Mouse (Mus musculus): ENCODE data around the gene Mfsd14a. TPM values are rescaled to one million over a fixed set of nuclear protein-coding genes. Genes with fewer than 3 reads are reported as not detected.
"Not testable (repeated sequence)": the region's sequence is repeated elsewhere in the genome, so short reads cannot be mapped to it uniquely, and the experiment has no call there.

Mfsd14a gene
- polyA plus RNA-seq, 1 experiment, result 28.6 TPM

- 96% methylated on average over 4 of the region's 4 CpGs for WGBS
- Histone ChIP-seq H3K4me1 (replicated peaks; ENCODE audit: control insufficient read depth, insufficient read depth, low read length) (no peaks in the 10 kb centered on the region), H3K36me3 (ENCODE audit: control insufficient read depth, insufficient read depth, low read length) (no peaks in the 10 kb centered on the region), H3K27me3 (ENCODE audit: control insufficient read depth, insufficient read depth, low read length) (no peaks in the 10 kb centered on the region), H3K27ac (ENCODE audit: control insufficient read depth, insufficient read depth, low read length) (no peak overlapping the region), H3K4me3 (ENCODE audit: control insufficient read depth, insufficient read depth, low read length) (no peak overlapping the region)
- no peak for TF ChIP-seq POLR2A (IDR thresholded peaks at IDR 0.05; ENCODE audit: control insufficient read depth, extremely low read depth, insufficient read depth, low read length, poor library complexity)
- TF ChIP-seq CTCF (IDR thresholded peaks at IDR 0.05; ENCODE audit: borderline replicate concordance, control insufficient read depth, extremely low read depth, insufficient read depth, low read length, poor library complexity), result no peak
- DNase-seq, result no peak
These were observed 39.1 kb upstream of the Mfsd14a start for GRCm38 (mm10) chr3:116701601-116702000.

- H3K4me3 ChIP-seq (ENCODE audit: control insufficient read depth, insufficient read depth, low read length), result no peak overlapping the region
- H3K36me3 ChIP-seq (ENCODE audit: control insufficient read depth, insufficient read depth, low read length), result no peaks in the 10 kb centered on the region
- no peaks in the 10 kb centered on the region for H3K4me1 ChIP-seq (replicated peaks; ENCODE audit: control insufficient read depth, insufficient read depth, low read length)
- no peak overlapping the region for H3K27ac ChIP-seq (ENCODE audit: control insufficient read depth, insufficient read depth, low read length)
- TF ChIP-seq POLR2A (IDR thresholded peaks at IDR 0.05; ENCODE audit: control insufficient read depth, extremely low read depth, insufficient read depth, low read length, poor library complexity) (no peak), CTCF (IDR thresholded peaks at IDR 0.05; ENCODE audit: borderline replicate concordance, control insufficient read depth, extremely low read depth, insufficient read depth, low read length, poor library complexity) (no peak)
- no peaks in the 10 kb centered on the region for H3K27me3 ChIP-seq (ENCODE audit: control insufficient read depth, insufficient read depth, low read length)
- 95% methylated on average over 2 of the region's 2 CpGs for WGBS
- DNase-seq, result no peak
These were observed 36.3 kb upstream of the Mfsd14a start for GRCm38 (mm10) chr3:116698786-116699185.

GRCm38 (mm10) chr3:116695666-116695985 lies 33.1 kb upstream of the Mfsd14a start:
- WGBS, result 92% methylated on average over 2 of the region's 2 CpGs
- Histone ChIP-seq H3K4me1 (replicated peaks; ENCODE audit: control insufficient read depth, insufficient read depth, low read length) (no peaks in the 10 kb centered on the region), H3K27me3 (ENCODE audit: control insufficient read depth, insufficient read depth, low read length) (no peaks in the 10 kb centered on the region), H3K27ac (ENCODE audit: control insufficient read depth, insufficient read depth, low read length) (no peak overlapping the region), H3K4me3 (ENCODE audit: control insufficient read depth, insufficient read depth, low read length) (no peak overlapping the region), H3K36me3 (ENCODE audit: control insufficient read depth, insufficient read depth, low read length) (no peaks in the 10 kb centered on the region)
- no peak for DNase-seq
- TF ChIP-seq POLR2A (IDR thresholded peaks at IDR 0.05; ENCODE audit: control insufficient read depth, extremely low read depth, insufficient read depth, low read length, poor library complexity) (no peak), CTCF (IDR thresholded peaks at IDR 0.05; ENCODE audit: borderline replicate concordance, control insufficient read depth, extremely low read depth, insufficient read depth, low read length, poor library complexity) (no peak)

- DNase-seq, result no peak
- Histone ChIP-seq H3K4me1 (replicated peaks; ENCODE audit: control insufficient read depth, insufficient read depth, low read length) (no peaks in the 10 kb centered on the region), H3K4me3 (ENCODE audit: control insufficient read depth, insufficient read depth, low read length) (no peak overlapping the region), H3K36me3 (ENCODE audit: control insufficient read depth, insufficient read depth, low read length) (no peaks in the 10 kb centered on the region), H3K27ac (ENCODE audit: control insufficient read depth, insufficient read depth, low read length) (no peak overlapping the region), H3K27me3 (ENCODE audit: control insufficient read depth, insufficient read depth, low read length) (no peaks in the 10 kb centered on the region)
- WGBS, result 97% methylated on average over 8 of the region's 8 CpGs
- no peak for TF ChIP-seq POLR2A (IDR thresholded peaks at IDR 0.05; ENCODE audit: control insufficient read depth, extremely low read depth, insufficient read depth, low read length, poor library complexity)
- TF ChIP-seq CTCF (IDR thresholded peaks at IDR 0.05; ENCODE audit: borderline replicate concordance, control insufficient read depth, extremely low read depth, insufficient read depth, low read length, poor library complexity), result no peak
These were observed 32.6 kb upstream of the Mfsd14a start for GRCm38 (mm10) chr3:116694955-116695665.

- no peaks in the 10 kb centered on the region for H3K36me3 ChIP-seq (ENCODE audit: control insufficient read depth, insufficient read depth, low read length)
- H3K27me3 ChIP-seq (ENCODE audit: control insufficient read depth, insufficient read depth, low read length), result no peaks in the 10 kb centered on the region
- no peak for TF ChIP-seq CTCF (IDR thresholded peaks at IDR 0.05; ENCODE audit: borderline replicate concordance, control insufficient read depth, extremely low read depth, insufficient read depth, low read length, poor library complexity)
- TF ChIP-seq POLR2A (IDR thresholded peaks at IDR 0.05; ENCODE audit: control insufficient read depth, extremely low read depth, insufficient read depth, low read length, poor library complexity), result no peak
- 97% methylated on average over 3 of the region's 3 CpGs for WGBS
- no peak for DNase-seq
- no peak overlapping the region for H3K27ac ChIP-seq (ENCODE audit: control insufficient read depth, insufficient read depth, low read length)
- H3K4me1 ChIP-seq (replicated peaks; ENCODE audit: control insufficient read depth, insufficient read depth, low read length), result no peaks in the 10 kb centered on the region
- no peak overlapping the region for H3K4me3 ChIP-seq (ENCODE audit: control insufficient read depth, insufficient read depth, low read length)
These were observed 31.8 kb upstream of the Mfsd14a start for GRCm38 (mm10) chr3:116694312-116694711.

- peaks cover 4% of the 10 kb centered on the region; the same call in 1 of the 2 replicates for H3K36me3 ChIP-seq (ENCODE audit: control insufficient read depth, insufficient read depth, low read length)
- no peak for DNase-seq
- H3K4me3 ChIP-seq (ENCODE audit: control insufficient read depth, insufficient read depth, low read length), result no peak within 1 kb of the TSS
- H3K27me3 ChIP-seq (ENCODE audit: control insufficient read depth, insufficient read depth, low read length), result no peaks in the 10 kb centered on the region
- WGBS, result 100% methylated on average over 1 of the region's 1 CpGs
- no peak within 1 kb of the TSS for H3K27ac ChIP-seq (ENCODE audit: control insufficient read depth, insufficient read depth, low read length)
- H3K4me1 ChIP-seq (replicated peaks; ENCODE audit: control insufficient read depth, insufficient read depth, low read length), result no peaks in the 10 kb centered on the region
- TF ChIP-seq CTCF (IDR thresholded peaks at IDR 0.05; ENCODE audit: borderline replicate concordance, control insufficient read depth, extremely low read depth, insufficient read depth, low read length, poor library complexity) (no peak), POLR2A (IDR thresholded peaks at IDR 0.05; ENCODE audit: control insufficient read depth, extremely low read depth, insufficient read depth, low read length, poor library complexity) (no peak)
These were observed 18.7 kb upstream of the Mfsd14a start, which contains the start of gene Gm43191 for GRCm38 (mm10) chr3:116681160-116681559. Gene Gm43191, minus strand, starts transcription at chr3:116681260.

- not testable (repeated sequence) for H3K36me3 ChIP-seq (ENCODE audit: control insufficient read depth, insufficient read depth, low read length)
These were observed 1.8 kb upstream of the Mfsd14a start for GRCm38 (mm10) chr3:116664281-116664680.

More at GRCm38 (mm10) chr3:116664281-116664680, 1.8 kb upstream of the Mfsd14a start:
- DNase-seq; H3K27ac ChIP-seq (ENCODE audit: control insufficient read depth, insufficient read depth, low read length); H3K4me1 ChIP-seq (replicated peaks; ENCODE audit: control insufficient read depth, insufficient read depth, low read length); H3K27me3 ChIP-seq (ENCODE audit: control insufficient read depth, insufficient read depth, low read length); H3K4me3 ChIP-seq (ENCODE audit: control insufficient read depth, insufficient read depth, low read length): not testable (repeated sequence)
- 95% methylated on average over 9 of the region's 9 CpGs for WGBS

Data from thymus, adult 2 months (tissue).